Comparison of ENCODE assay signal across 38 mouse cellular contexts in the genomic region with DNA sequence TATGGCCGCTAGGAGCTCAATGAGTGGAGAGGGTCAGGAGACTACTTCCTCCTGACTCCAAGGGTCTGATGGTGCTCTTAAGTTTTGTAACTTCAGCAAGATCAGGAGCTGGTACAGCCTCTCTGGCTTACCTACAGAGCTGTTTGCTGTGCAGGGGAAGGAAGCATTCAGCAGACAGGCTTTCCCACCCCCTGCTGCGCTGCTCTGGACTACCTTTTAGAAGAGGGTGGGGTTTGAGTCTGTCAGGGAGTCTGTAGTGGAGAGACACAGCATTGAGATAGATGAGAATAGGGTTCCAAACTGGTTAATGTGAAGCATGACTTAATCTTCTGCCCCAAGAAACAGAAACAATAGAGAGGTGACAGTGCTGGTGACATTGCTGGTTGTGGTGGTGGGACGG. TPM values are rescaled to one million over a fixed set of nuclear protein-coding genes. Genes with fewer than 3 reads are reported as not detected.
"Had no signal": no experiment of that assay in that cellular context is flagged by ENCODE, and none has a peak within 500 bp of the region (broad histone marks: within the 10 kb centered on the region; RNA-seq: fewer than 3 reads in every experiment).

No protein-coding gene starts in this region.

- DNase-seq: gastrocnemius, adult 2 months; gastrocnemius, postnatal 10 days; gastrocnemius, postnatal 25 days; heart, adult 2 months; heart, postnatal 14 days; heart, postnatal 4 days; kidney, adult 18-20 months; kidney, adult 8-10 months; kidney, postnatal 10 days; kidney, postnatal 25 days; kidney, postnatal 4 days had no signal

- ATAC-seq: hindbrain, embryonic 16.5 days; inflammation-experienced regulatory T-cells, adult 6 months; intestine, embryonic 15.5 days; intestine, postnatal 0 days; liver, embryonic 12.5 days had no signal

- H3K4me1 ChIP-seq: intestine, embryonic 15.5 days had no signal

- H3K4me3 ChIP-seq: gastrocnemius, adult 2 months; heart, adult 2 months; heart, embryonic 13.5 days; heart, embryonic 15.5 days; hindbrain, embryonic 10.5 days; hindbrain, embryonic 12.5 days; intestine, embryonic 15.5 days; layer of hippocampus, adult 2 months; left cerebral cortex, adult 2 months; limb, embryonic 13.5 days; limb, embryonic 15.5 days; liver, embryonic 12.5 days had no signal

- H3K9me3 ChIP-seq: heart, embryonic 13.5 days; heart, embryonic 15.5 days; hindbrain, embryonic 10.5 days; hindbrain, embryonic 12.5 days; intestine, embryonic 15.5 days; limb, embryonic 13.5 days; limb, embryonic 15.5 days; liver, embryonic 12.5 days had no signal

- H3K27me3 ChIP-seq: heart, embryonic 15.5 days; hindbrain, embryonic 12.5 days; intestine, embryonic 15.5 days; limb, embryonic 13.5 days; limb, embryonic 15.5 days; liver, embryonic 12.5 days had no signal

- H3K27ac ChIP-seq: gastrocnemius, adult 2 months; heart, adult 2 months; heart, embryonic 13.5 days; heart, embryonic 15.5 days; hindbrain, embryonic 10.5 days; hindbrain, embryonic 12.5 days; hindbrain, embryonic 14.5 days; intestine, embryonic 15.5 days; layer of hippocampus, adult 2 months; left cerebral cortex, adult 2 months; limb, embryonic 13.5 days; limb, embryonic 15.5 days; liver, embryonic 12.5 days; liver, embryonic 14.5 days had no signal

- H3K4me2 ChIP-seq: heart, embryonic 11.5 days; heart, embryonic 13.5 days; heart, embryonic 15.5 days; hindbrain, embryonic 12.5 days; hindbrain, embryonic 14.5 days; intestine, embryonic 15.5 days; limb, embryonic 13.5 days; limb, embryonic 15.5 days; liver, embryonic 12.5 days had no signal

- H3K36me3 ChIP-seq: heart, embryonic 13.5 days; heart, embryonic 15.5 days; hindbrain, embryonic 10.5 days; hindbrain, embryonic 12.5 days; intestine, embryonic 15.5 days; limb, embryonic 13.5 days; limb, embryonic 15.5 days; liver, embryonic 12.5 days had no signal

- H3K9ac ChIP-seq: heart, embryonic 13.5 days; heart, embryonic 15.5 days; hindbrain, embryonic 12.5 days; hindbrain, embryonic 14.5 days; intestine, embryonic 15.5 days; limb, embryonic 13.5 days; limb, embryonic 15.5 days; liver, embryonic 12.5 days; liver, embryonic 14.5 days had no signal

RNA-seq across cellular contexts. Expression of a gene that starts 17.8 kb away (rescaled TPM):
- total RNA-seq: gastrocnemius, adult 2 months; gastrocnemius, postnatal 10 days; gastrocnemius, postnatal 25 days; gastrocnemius, postnatal 4 days; granulocyte monocyte progenitor cell, adult 5-6 weeks; heart, adult 2 months; heart, postnatal 14 days; heart, postnatal 4 days; layer of hippocampus, adult 2 months; layer of hippocampus, postnatal 10 days; layer of hippocampus, postnatal 25 days; left cerebral cortex, adult 2 months; left cerebral cortex, postnatal 14 days; left cerebral cortex, postnatal 36 days; liver, adult 2 months had no signal
- polyA plus RNA-seq: heart, adult 2 months; heart, embryonic 11.5 days; heart, embryonic 13.5 days; heart, embryonic 15.5 days; heart, postnatal 0 days; hindbrain, embryonic 10.5 days; hindbrain, embryonic 12.5 days; hindbrain, embryonic 14.5 days; hindbrain, embryonic 16.5 days; inflammation-experienced regulatory T-cells, adult 6 months; intestine, embryonic 15.5 days; intestine, postnatal 0 days; kidney, embryonic 14.5 days; kidney, embryonic 16.5 days; limb, embryonic 13.5 days; limb, embryonic 15.5 days; liver, adult 2 months; liver, embryonic 12.5 days; liver, embryonic 14.5 days; liver, embryonic 16.5 days had no signal
